Mouse (Mus musculus) heart, embryonic 11.5 days (tissue): ENCODE data around the gene Atpaf1. TPM values are rescaled to one million over a fixed set of nuclear protein-coding genes. Genes with fewer than 3 reads are reported as not detected.

Experiments used
- ATAC-seq: fragments of 200-750 bp; cut with Nextera tagmentation; replicated peaks from 2 replicates; pipeline ENCODE4 v1.8.0; 2017; ENCODE audit warnings: moderate library complexity; ENCODE audit not compliant: insufficient number of reproducible peaks, low FRiP score, low TSS enrichment
- H3K27ac ChIP-seq: fragments of 300-500 bp; sonication (generic); 2 replicates; pipeline ENCODE4 v1.5.1; 2014; ENCODE audit warnings: mild to moderate bottlenecking, low read depth, low read length
- H3K27me3 ChIP-seq: fragments of 300-500 bp; sonication (generic); 2 replicates; pipeline ENCODE4 v1.6.1; 2014; ENCODE audit warnings: mild to moderate bottlenecking, low read length, mixed read lengths; ENCODE audit not compliant: control insufficient read depth, insufficient read depth
- H3K36me3 ChIP-seq: fragments of 300-500 bp; sonication (generic); 2 replicates; pipeline ENCODE4 v1.6.1; 2014; ENCODE audit warnings: mild to moderate bottlenecking, low read length, moderate library complexity, mixed read lengths; ENCODE audit not compliant: control insufficient read depth, insufficient read depth
- H3K4me1 ChIP-seq: fragments of 300-500 bp; sonication (generic); 2 replicates; pipeline ENCODE4 v1.6.1; 2014; ENCODE audit warnings: low read length; ENCODE audit not compliant: control insufficient read depth, insufficient read depth
- H3K4me2 ChIP-seq: fragments of 300-500 bp; sonication (generic); 2 replicates; pipeline ENCODE4 v1.6.1; 2014; ENCODE audit warnings: mild to moderate bottlenecking, moderate library complexity
- H3K4me3 ChIP-seq: fragments of 300-500 bp; sonication (generic); 2 replicates; pipeline ENCODE4 v1.5.1; 2014; ENCODE audit warnings: low read depth, low read length
- H3K9ac ChIP-seq: fragments of 300-500 bp; sonication (generic); 2 replicates; pipeline ENCODE4 v1.6.1; 2014; ENCODE audit warnings: mild to moderate bottlenecking, low read depth, low read length, moderate library complexity
- H3K9me3 ChIP-seq: fragments of 300-500 bp; sonication (generic); replicated peaks from 2 replicates; pipeline ENCODE4 v1.6.1; 2016; ENCODE audit warnings: low read length; ENCODE audit not compliant: control insufficient read depth
- WGBS: fragments of 180-500 bp; shearing (Covaris S2); extraction: QIAGEN DNeasy Blood & Tissue Kit; methylation state at CpG from one replicate; pipeline ENCODE4 v1.1.7; 2014; ENCODE audit not compliant: insufficient replicate concordance; 5-methylcytosine and 5-hydroxymethylcytosine counted together
- polyA plus RNA-seq: library from polyadenylated mRNA; unstranded; fragments of >200 nt; fragmentation: Nextera tagmentation; extraction: Ambion mirVana; gene quantifications from 2 replicates; pipeline ENCODE4 v1.2.1, GENCODE M21; 2014

Gene Atpaf1
- polyA plus RNA-seq, 1 experiment from 2014 or later = 77.9 TPM

DNA sequence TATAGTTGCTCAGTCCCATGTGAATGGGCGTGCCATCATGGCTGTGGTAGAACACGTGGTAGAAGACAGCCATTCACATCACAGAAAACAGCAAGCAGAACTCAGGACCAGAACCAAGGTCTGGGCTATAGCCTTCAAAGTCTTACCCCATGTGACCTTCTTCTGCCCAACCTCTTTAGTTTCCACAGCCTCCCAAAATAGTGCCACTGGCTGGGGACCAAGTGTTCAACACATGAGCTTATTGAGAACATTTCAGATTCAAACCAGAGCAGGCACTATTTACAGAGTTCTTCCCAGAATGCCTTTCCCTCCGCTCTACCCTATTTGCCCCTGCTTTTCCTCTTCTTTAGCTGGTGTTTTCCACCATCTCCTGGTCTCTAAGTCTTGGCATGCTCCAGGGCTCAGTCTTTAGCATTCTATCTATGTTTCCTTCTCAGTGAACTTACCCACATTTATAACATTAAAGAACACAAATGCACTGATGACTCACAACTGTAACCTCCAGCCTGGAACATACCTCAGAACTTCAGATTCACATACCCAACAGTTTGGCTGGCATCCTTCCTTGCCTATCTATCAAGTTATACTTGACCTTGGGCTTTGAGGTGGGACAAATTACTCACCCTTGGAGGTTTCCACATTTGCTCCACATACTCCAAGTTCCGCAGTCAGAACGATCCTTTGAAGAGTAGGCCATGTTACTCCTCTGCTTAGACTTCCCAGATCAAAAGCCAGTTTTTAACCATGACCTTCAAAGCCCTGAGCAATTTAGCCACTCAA is 2.4 kb upstream of the Atpaf1 start:
- no peak overlapping the region for H3K27ac ChIP-seq
- WGBS = 82% methylated on average over 5 of the region's 5 CpGs

GRCm38 (mm10) chr4:115785511-115786034 is 961 bp downstream of the Atpaf1 start:
- peak overlapping the region; percentile 81 for H3K4me3 ChIP-seq
- WGBS = 45% methylated on average over 7 of the region's 7 CpGs
- no peaks in the 10 kb centered on the region for H3K27me3 ChIP-seq
- peak overlapping the region; percentile 64; the same call in 1 of the 2 replicates for H3K27ac ChIP-seq
- peaks cover 8% of the 10 kb centered on the region for H3K4me1 ChIP-seq
- 0 out of 2 replicates have a peak, but pooled peaks have one; percentile 13 for ATAC-seq
- peak overlapping the region; percentile 89 for H3K4me2 ChIP-seq
- H3K36me3 ChIP-seq = peaks cover 11% of the 10 kb centered on the region
- peak overlapping the region; percentile 87 for H3K9ac ChIP-seq
- H3K9me3 ChIP-seq = no peaks in the 10 kb centered on the region

More for the DNA sequence above, 2.4 kb upstream of the Atpaf1 start:
- Histone ChIP-seq H3K4me2 (no peak overlapping the region), H3K36me3 (no peaks in the 10 kb centered on the region), H3K9me3 (no peaks in the 10 kb centered on the region), H3K9ac (no peak overlapping the region), H3K27me3 (no peaks in the 10 kb centered on the region), H3K4me1 (peaks cover 12% of the 10 kb centered on the region), H3K4me3 (no peak overlapping the region)
- no peak for ATAC-seq

GRCm38 (mm10) chr4:115790864-115791263 is 6.3 kb downstream of the Atpaf1 start:
- Histone ChIP-seq H3K9ac (no peak overlapping the region), H3K9me3 (no peaks in the 10 kb centered on the region), H3K4me2 (no peak overlapping the region), H3K27ac (no peak overlapping the region), H3K4me1 (no peaks in the 10 kb centered on the region), H3K27me3 (no peaks in the 10 kb centered on the region), H3K36me3 (peaks cover 17% of the 10 kb centered on the region), H3K4me3 (no peak overlapping the region)
- WGBS = 81% methylated on average over 3 of the region's 3 CpGs
- no peak for ATAC-seq

DNA sequence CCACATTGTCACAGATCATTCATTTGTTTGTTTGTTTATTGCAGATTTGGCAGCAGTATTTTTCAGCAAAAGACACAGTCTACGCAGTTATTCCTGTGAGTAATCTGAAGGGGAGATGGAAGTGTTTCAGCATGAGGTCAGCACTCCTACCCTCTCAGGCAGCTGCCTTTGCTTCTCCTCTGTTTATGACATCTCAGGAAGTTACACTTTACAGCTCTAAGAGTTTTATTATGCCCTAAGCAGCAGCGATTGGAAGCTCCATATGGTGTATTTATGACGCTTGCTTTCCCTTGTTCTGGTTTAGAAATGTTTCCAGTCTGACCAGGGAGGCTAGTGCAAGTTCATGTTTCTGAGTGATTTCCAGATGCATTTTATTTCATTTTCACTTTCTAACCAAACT is 10.7 kb downstream of the Atpaf1 start:
- Histone ChIP-seq H3K4me2 (no peak overlapping the region), H3K27ac (no peak overlapping the region), H3K27me3 (no peaks in the 10 kb centered on the region), H3K36me3 (peaks cover 14% of the 10 kb centered on the region), H3K9me3 (no peaks in the 10 kb centered on the region), H3K4me1 (no peaks in the 10 kb centered on the region), H3K9ac (no peak overlapping the region), H3K4me3 (no peak overlapping the region)
- whole genome bisulfite sequencing = 91% methylated on average over 3 of the region's 3 CpGs
- ATAC-seq = no peak

GRCm38 (mm10) chr4:115799981-115800380 is 15.4 kb downstream of the Atpaf1 start:
- Histone ChIP-seq H3K27ac (no peak overlapping the region), H3K9me3 (no peaks in the 10 kb centered on the region), H3K9ac (no peak overlapping the region), H3K27me3 (no peaks in the 10 kb centered on the region), H3K4me3 (no peak overlapping the region), H3K36me3 (peaks cover 11% of the 10 kb centered on the region), H3K4me1 (no peaks in the 10 kb centered on the region), H3K4me2 (no peak overlapping the region)
- no peak for ATAC-seq
- WGBS = 88% methylated on average over 3 of the region's 3 CpGs

GRCm38 (mm10) chr4:115812326-115812725 is 27.7 kb downstream of the Atpaf1 start:
- Histone ChIP-seq H3K4me1 (no peaks in the 10 kb centered on the region), H3K27ac (no peak overlapping the region), H3K4me3 (no peak overlapping the region), H3K4me2 (no peak overlapping the region), H3K9ac (no peak overlapping the region), H3K36me3 (peaks cover 12% of the 10 kb centered on the region), H3K27me3 (no peaks in the 10 kb centered on the region), H3K9me3 (no peaks in the 10 kb centered on the region)
- 87% methylated on average over 4 of the region's 4 CpGs for WGBS
- no peak for ATAC-seq

- no peak overlapping the region for H3K4me3 ChIP-seq
- no peak overlapping the region for H3K27ac ChIP-seq
- H3K4me1 ChIP-seq = no peaks in the 10 kb centered on the region
- no peaks in the 10 kb centered on the region for H3K9me3 ChIP-seq
- no peaks in the 10 kb centered on the region for H3K27me3 ChIP-seq
- H3K9ac ChIP-seq = no peak overlapping the region
- no peak overlapping the region for H3K4me2 ChIP-seq
- peaks cover 12% of the 10 kb centered on the region for H3K36me3 ChIP-seq
- ATAC-seq = no peak
- WGBS = 90% methylated on average over 5 of the region's 5 CpGs
These were observed 31.0 kb downstream of the Atpaf1 start for GRCm38 (mm10) chr4:115815606-115816005.

GRCm38 (mm10) chr4:115820199-115820598 is 35.6 kb downstream of the Atpaf1 start:
- H3K36me3 ChIP-seq = peaks cover 4% of the 10 kb centered on the region; the same call in 1 of the 2 replicates
- H3K9me3 ChIP-seq = no peaks in the 10 kb centered on the region
- H3K4me2 ChIP-seq = no peak overlapping the region
- ATAC-seq = no peak
- WGBS = 58% methylated on average over 3 of the region's 3 CpGs
- H3K9ac ChIP-seq = no peak overlapping the region
- H3K4me1 ChIP-seq = peaks cover 22% of the 10 kb centered on the region
- H3K27ac ChIP-seq = no peak overlapping the region
- H3K27me3 ChIP-seq = no peaks in the 10 kb centered on the region
- no peak overlapping the region for H3K4me3 ChIP-seq
